Mouse (Mus musculus) ES-E14 (cell line): ENCODE measurements around the gene Ly6g6f. TPM values are rescaled to one million over a fixed set of nuclear protein-coding genes. Genes with fewer than 3 reads are reported as not detected.

Source experiments
- DNase-seq: peaks from one replicate; pipeline ENCODE4 v3.0.0-alpha.2; 2013; ENCODE audit warnings: low read depth, low spot score
- H3K27ac ChIP-seq: 2 replicates; pipeline ENCODE4 v1.5.1; 2012; ENCODE audit warnings: low read depth, mild to moderate bottlenecking, low read length, moderate library complexity, mixed read lengths; ENCODE audit not compliant: poor library complexity, insufficient read depth, severe bottlenecking
- H3K36me3 ChIP-seq: 2 replicates; pipeline ENCODE4 v1.6.1; 2012; ENCODE audit warnings: mild to moderate bottlenecking, low read length, moderate library complexity, mixed read lengths; ENCODE audit not compliant: control insufficient read depth, poor library complexity, insufficient read depth, severe bottlenecking
- H3K4me1 ChIP-seq, 2 experiments: fragments of 150-350 bp in 1 of 2; sonication (generic) in 1 of 2; 2 replicates each; pipeline ENCODE4 v1.6.1; 2012; ENCODE audit warnings: low read length in 2 of 2, mild to moderate bottlenecking in 1 of 2, mixed read lengths in 1 of 2; ENCODE audit not compliant: control insufficient read depth in 2 of 2, insufficient read depth in 2 of 2, poor library complexity in 1 of 2
- H3K4me3 ChIP-seq, 2 experiments: fragments of 150-350 bp in 1 of 2; sonication (generic) in 1 of 2; 2 replicates each; pipeline ENCODE4 v1.5.1; 2012; ENCODE audit warnings: low read length in 2 of 2, low read depth in 1 of 2, mild to moderate bottlenecking in 1 of 2, mixed read lengths in 1 of 2; ENCODE audit not compliant: insufficient read depth in 1 of 2, poor library complexity in 1 of 2, severe bottlenecking in 1 of 2
- H3K9ac ChIP-seq: 2 replicates; pipeline ENCODE4 v1.6.1; 2012; ENCODE audit warnings: low read depth, mild to moderate bottlenecking, low read length, mixed read lengths; ENCODE audit not compliant: poor library complexity, insufficient read depth, severe bottlenecking
- H3K9me3 ChIP-seq: fragments of 150-350 bp; sonication (generic); 2 replicates; pipeline ENCODE4 v1.6.1; 2012; ENCODE audit warnings: low read depth, mild to moderate bottlenecking, low read length; ENCODE audit not compliant: control insufficient read depth, insufficient read depth
- CHD2 ChIP-seq: IDR thresholded peaks from 2 replicates; pipeline ENCODE4 v1.6.1; 2014; ENCODE audit warnings: mild to moderate bottlenecking, low read depth, low read length, inconsistent platforms
- HCFC1 ChIP-seq: IDR thresholded peaks from 2 replicates; pipeline ENCODE4 v1.6.1; 2012; ENCODE audit warnings: low read length, inconsistent platforms, borderline replicate concordance; ENCODE audit not compliant: insufficient read depth
- MAFK ChIP-seq: IDR thresholded peaks from 2 replicates; pipeline ENCODE4 v1.6.1; 2014; ENCODE audit warnings: mild to moderate bottlenecking, low read depth, low read length, inconsistent platforms; ENCODE audit not compliant: insufficient read depth
- ZC3H11A ChIP-seq: IDR thresholded peaks from 2 replicates; pipeline ENCODE4 v1.6.1; 2012; ENCODE audit warnings: low read depth, mild to moderate bottlenecking, inconsistent platforms, low read length, borderline replicate concordance
- ZNF384 ChIP-seq: IDR thresholded peaks from 2 replicates; pipeline ENCODE4 v1.6.1; 2012; ENCODE audit warnings: low read depth, low read length, inconsistent platforms
- in situ Hi-C, 2 experiments: fragments of 600-800 bp; cut with MboI; formaldehyde crosslinking; loops; one replicate each; pipeline ENCODE4 v1.15.1; 2025; ENCODE audit warnings: low sequenced_read_pairs in 2 of 2, inconsistent platforms in 1 of 2; ENCODE audit not compliant: unreplicated experiment in 2 of 2
- total RNA-seq: library from RNA; depleted of rRNA; stranded (reverse); fragments of 300-350 nt; gene quantifications from 2 replicates; pipeline ENCODE4 v1.2.3, GENCODE M21; 2012

Gene Ly6g6f
- total RNA-seq, 1 experiment: not detected

DNA sequence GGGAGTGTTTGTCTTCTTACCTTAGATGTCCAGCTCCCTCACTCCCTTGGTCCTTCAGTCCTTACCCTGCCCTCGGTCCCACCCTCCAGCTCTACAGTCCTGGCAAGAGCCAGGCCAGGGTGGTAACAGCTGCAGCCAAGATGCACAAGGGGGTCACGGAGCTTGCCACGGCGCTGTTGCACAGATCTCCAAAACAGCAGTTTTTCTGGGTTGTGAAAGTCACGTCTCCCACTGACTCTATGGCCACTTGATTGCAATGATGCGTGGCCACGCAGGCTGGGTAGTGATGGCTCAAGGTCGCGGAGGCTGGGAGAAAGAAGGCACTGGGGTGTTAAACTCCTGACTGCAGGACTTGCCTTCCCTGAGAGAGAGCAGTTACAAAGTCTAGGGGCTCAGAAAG, 14.0 kb downstream of the Ly6g6f start:
- Histone ChIP-seq H3K36me3 (no peaks in the 10 kb centered on the region), H3K9me3 (no peaks in the 10 kb centered on the region), H3K4me1 (peaks cover 11 to 13% of the 10 kb centered on the region in 2 experiments; a peak in 2 of 4 replicates), H3K9ac (no peak overlapping the region), H3K27ac (no peak overlapping the region), H3K4me3 (no peak overlapping the region)
- in situ Hi-C loops: no loop called here
- no peak for TF ChIP-seq MAFK
- TF ChIP-seq ZC3H11A: no peak
- TF ChIP-seq ZNF384: no peak
- TF ChIP-seq HCFC1: no peak
- TF ChIP-seq CHD2: no peak
- no peak for DNase-seq

DNA sequence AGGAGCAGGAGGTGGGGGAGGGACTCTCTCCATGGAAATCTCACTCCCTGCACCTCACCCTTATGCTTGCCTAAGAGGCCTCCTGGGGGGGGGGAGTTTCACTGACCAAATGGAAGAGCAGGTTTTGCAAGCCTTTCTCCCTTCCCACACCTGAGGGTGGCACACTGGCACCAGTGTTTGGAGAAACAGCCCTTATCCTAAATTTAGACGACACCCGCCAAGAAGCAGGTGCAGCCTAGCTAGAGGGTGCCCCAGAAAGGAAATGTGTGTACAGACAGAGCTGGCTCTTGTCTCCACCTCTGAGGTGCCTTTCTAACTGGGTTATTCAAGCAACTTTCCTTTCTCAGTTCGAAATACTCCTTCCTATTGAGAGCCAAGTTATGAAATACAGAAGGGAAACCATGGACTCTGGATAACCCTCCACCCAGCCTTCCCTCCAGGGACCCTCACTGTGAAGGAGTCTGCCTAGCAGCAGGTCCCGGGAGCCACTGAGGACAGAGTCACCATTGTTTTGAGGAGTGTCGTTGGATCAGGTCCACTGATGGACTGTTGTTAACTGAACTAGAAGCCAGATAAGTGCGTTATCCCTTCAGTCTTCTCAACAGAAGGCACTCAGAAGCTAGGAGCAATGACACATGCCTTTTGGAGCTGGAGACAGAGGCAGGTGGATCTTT, 14.7 kb downstream of the Ly6g6f start:
- peaks cover 9 to 16% of the 10 kb centered on the region in 2 experiments; a peak in 3 of 4 replicates for H3K4me1 ChIP-seq
- DNase-seq: no peak
- H3K9ac ChIP-seq: no peak overlapping the region
- TF ChIP-seq HCFC1 (no peak), CHD2 (no peak), MAFK (no peak), ZC3H11A (no peak), ZNF384 (no peak)
- H3K4me3 ChIP-seq: no peak overlapping the region
- no peak overlapping the region for H3K27ac ChIP-seq
- no peaks in the 10 kb centered on the region for H3K9me3 ChIP-seq
- in situ Hi-C loops: no loop called here
- H3K36me3 ChIP-seq: no peaks in the 10 kb centered on the region

DNA sequence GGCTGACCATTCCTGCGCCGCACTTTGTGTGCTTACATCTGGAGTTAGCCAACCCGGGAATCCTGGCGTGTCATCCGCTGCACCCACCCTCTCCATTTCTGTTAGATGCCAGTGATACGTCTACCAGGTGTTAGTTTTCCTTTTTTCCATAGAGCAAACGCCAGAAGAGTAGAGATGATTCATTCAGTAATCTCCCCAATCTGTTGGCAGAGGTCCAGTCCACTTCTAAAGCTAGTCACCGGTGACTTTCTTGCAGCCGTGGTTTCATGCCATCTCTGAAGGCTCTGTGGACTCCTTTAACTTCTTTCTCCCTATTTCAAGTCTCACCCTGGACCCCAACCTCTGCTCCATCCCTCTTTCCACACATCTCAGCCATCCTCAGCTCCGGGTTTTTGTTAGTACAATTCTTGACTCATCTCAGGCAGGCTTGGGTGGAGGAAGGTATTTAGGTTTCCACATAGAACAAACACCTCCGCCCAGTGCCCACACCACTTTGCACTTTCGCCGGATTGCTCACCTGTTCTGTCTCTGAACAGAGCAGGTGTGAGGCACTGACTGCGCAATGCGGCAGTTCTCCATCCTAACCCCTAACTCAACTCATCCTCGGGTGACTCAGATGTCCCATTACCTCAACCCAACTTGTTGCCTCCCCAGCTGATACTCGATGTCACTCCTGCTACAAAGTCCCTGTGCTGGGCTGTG, 17.0 kb downstream of the Ly6g6f start:
- peaks cover 8 to 23% of the 10 kb centered on the region in 2 experiments; a peak in 3 of 4 replicates for H3K4me1 ChIP-seq
- no peak for TF ChIP-seq ZNF384
- TF ChIP-seq ZC3H11A: no peak
- no peak for TF ChIP-seq MAFK

DNA sequence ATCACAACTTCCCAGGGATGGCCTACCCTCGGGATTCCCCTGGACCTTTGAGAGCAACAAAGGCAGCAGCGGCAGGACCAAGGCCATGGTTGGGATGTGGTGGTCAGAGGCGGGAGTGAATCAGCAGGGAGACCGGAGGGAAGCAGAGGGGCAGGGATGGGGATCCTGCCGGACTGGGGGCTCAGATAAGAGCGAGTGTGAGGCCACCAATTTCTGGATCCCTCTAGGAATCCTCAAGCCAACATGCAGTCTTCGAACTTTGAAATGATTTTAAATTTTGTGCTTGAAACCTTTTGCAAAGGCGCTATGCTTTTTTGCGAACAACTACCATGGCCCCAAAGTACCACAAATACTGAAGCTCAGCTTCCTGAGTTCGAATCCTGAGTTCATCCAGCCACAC, 19.3 kb downstream of the Ly6g6f start, which contains the start of gene Mpig6b:
Gene Mpig6b, minus strand, starts transcription at position 101 of the 400 bp plus-strand sequence.
- Histone ChIP-seq H3K36me3 (peaks cover 4% of the 10 kb centered on the region; the same call in 1 of the 2 replicates), H3K4me1 (peaks cover 6 to 30% of the 10 kb centered on the region in 2 experiments), H3K27ac (peak within 1 kb of the TSS; percentile 85), H3K9ac (peak within 1 kb of the TSS; percentile 67), H3K9me3 (no peaks in the 10 kb centered on the region), H3K4me3 (peak within 1 kb of the TSS; percentile 63 to 64)
- TF ChIP-seq MAFK (no peak), ZC3H11A (no peak), CHD2 (no peak), HCFC1 (no peak), ZNF384 (no peak)
- no peak for DNase-seq
- in situ Hi-C loops: no loop called here

More for the DNA sequence above, 17.0 kb downstream of the Ly6g6f start:
- Histone ChIP-seq H3K9ac (no peak overlapping the region), H3K9me3 (no peaks in the 10 kb centered on the region), H3K36me3 (no peaks in the 10 kb centered on the region), H3K27ac (no peak overlapping the region), H3K4me3 (no peak overlapping the region)
- DNase-seq: no peak
- in situ Hi-C loops: no loop called here
